Comparison of ENCODE assay signal across 8 mouse cellular contexts in genomic region chr10:12922077-12922573, GRCm38 (mm10). TPM values are rescaled to one million over a fixed set of nuclear protein-coding genes. Genes with fewer than 3 reads are reported as not detected.
DNase-seq lines count a peak whose midpoint lies in the region; ATAC-seq and TF ChIP-seq lines count a peak whose summit lies in the region.

No protein-coding gene starts in this region.

- intact Hi-C loops in left cerebral cortex, postnatal 14 days (cut with DNase I), result loop anchor here (5.0 kb wide), 1 partner anchor 75 kb away; no protein-coding TSS in a partner anchor

- H3K4me3 ChIP-seq in lung, adult 2 months (replicated peaks; ENCODE audit: extremely low read depth, low read depth, low read length), result peak overlapping the region; percentile 79
- H3K4me3 ChIP-seq in embryonic facial prominence, embryonic 15.5 days (replicated peaks), result peak overlapping the region; percentile 73
- H3K4me3 ChIP-seq in limb, embryonic 10.5 days, result peak overlapping the region; percentile 73
- H3K4me3 ChIP-seq in neural tube, embryonic 13.5 days, result peak overlapping the region; percentile 72

- H3K27me3 ChIP-seq in embryonic facial prominence, embryonic 15.5 days, result no peaks in the 10 kb centered on the region
- no peaks in the 10 kb centered on the region for H3K27me3 ChIP-seq in limb, embryonic 10.5 days (ENCODE audit: low read depth, poor library complexity, severe bottlenecking)
- no peaks in the 10 kb centered on the region for H3K27me3 ChIP-seq in neural tube, embryonic 13.5 days

- 3% methylated on average over 13 of the region's 13 CpGs for WGBS in lung, adult 2 months
- 1% methylated on average over 13 of the region's 13 CpGs for WGBS in embryonic facial prominence, embryonic 15.5 days
- 4% methylated on average over 13 of the region's 13 CpGs for WGBS in limb, embryonic 10.5 days
- 3% methylated on average over 13 of the region's 13 CpGs for WGBS in neural tube, embryonic 13.5 days

- H3K4me2 ChIP-seq in embryonic facial prominence, embryonic 15.5 days (replicated peaks), result peak overlapping the region; percentile 60
- peak overlapping the region; percentile 64 for H3K4me2 ChIP-seq in neural tube, embryonic 13.5 days

- no peak for DNase-seq in lung, adult 2 months
- DNase-seq in lung, postnatal 36 days, result no peak
- no peak for DNase-seq in limb, embryonic 10.5 days (ENCODE audit: low spot score)
- no peak for DNase-seq in left cerebral cortex, postnatal 14 days (ENCODE audit: low spot score in 2 of 2)
- DNase-seq in natural killer cell, adult 2 months (ENCODE audit: low spot score in 2 of 2), result no peak
- DNase-seq in thymus, postnatal 4 days, result no peak

- no peaks in the 10 kb centered on the region; the same call in 1 of the 2 replicates for H3K4me1 ChIP-seq in lung, adult 2 months (ENCODE audit: control insufficient read depth, insufficient read depth, low read length)
- H3K4me1 ChIP-seq in embryonic facial prominence, embryonic 15.5 days, result peaks cover 7% of the 10 kb centered on the region
- H3K4me1 ChIP-seq in limb, embryonic 10.5 days, result peaks cover 11% of the 10 kb centered on the region
- peaks cover 8% of the 10 kb centered on the region for H3K4me1 ChIP-seq in neural tube, embryonic 13.5 days (replicated peaks)

- no peaks in the 10 kb centered on the region for H3K36me3 ChIP-seq in embryonic facial prominence, embryonic 15.5 days
- H3K36me3 ChIP-seq in limb, embryonic 10.5 days, result no peaks in the 10 kb centered on the region
- no peaks in the 10 kb centered on the region for H3K36me3 ChIP-seq in neural tube, embryonic 13.5 days

- H3K9me3 ChIP-seq in embryonic facial prominence, embryonic 15.5 days (replicated peaks), result no peaks in the 10 kb centered on the region
- 0 out of 2 replicates have a peak, but pooled peaks cover 3% of the 10 kb centered on the region for H3K9me3 ChIP-seq in limb, embryonic 10.5 days (replicated peaks)
- H3K9me3 ChIP-seq in neural tube, embryonic 13.5 days, result no peaks in the 10 kb centered on the region

- peak overlapping the region; percentile 62; the same call in 1 of the 2 replicates for H3K9ac ChIP-seq in embryonic facial prominence, embryonic 15.5 days
- H3K9ac ChIP-seq in neural tube, embryonic 13.5 days, result peak overlapping the region; percentile 71

- 0 out of 2 replicates have a peak, but pooled peaks have one; percentile 27 for ATAC-seq in embryonic facial prominence, embryonic 15.5 days (ENCODE audit: insufficient number of reproducible peaks, low FRiP score, low TSS enrichment, low read depth)
- ATAC-seq in neural tube, embryonic 13.5 days (ENCODE audit: low read depth), result peak; percentile 58

- no peak for TF ChIP-seq CTCF in lung, adult 2 months (IDR thresholded peaks at IDR 0.05; ENCODE audit: insufficient read depth, low read length)

- no peak for TF ChIP-seq POLR2A in lung, adult 2 months (IDR thresholded peaks at IDR 0.05; ENCODE audit: borderline replicate concordance, extremely low read depth, low read depth, low read length)

- peak overlapping the region; percentile 95 for H3K27ac ChIP-seq in embryonic facial prominence, embryonic 15.5 days (replicated peaks)
- H3K27ac ChIP-seq in limb, embryonic 10.5 days, result peak overlapping the region; percentile 90
- peak overlapping the region; percentile 86; the same call in 1 of the 2 replicates for H3K27ac ChIP-seq in neural tube, embryonic 13.5 days (replicated peaks)

RNA-seq across cellular contexts. Expression of gene Stx11, which starts 42.0 kb away (rescaled TPM):
- polyA plus RNA-seq in lung, adult 2 months (2012; rRNA removed), result 16.0 and 17.1 TPM in 2 replicates
- polyA plus RNA-seq in embryonic facial prominence, embryonic 15.5 days (2015; fragmentation: Nextera tagmentation; extraction: Ambion mirVana), result 5.6 and 6.8 TPM in 2 replicates
- 0.92 and 1.2 TPM in 2 replicates for polyA plus RNA-seq in limb, embryonic 10.5 days (2016; fragmentation: Nextera tagmentation; extraction: Ambion mirVana)
- 4.1 and 4.4 TPM in 2 replicates for polyA plus RNA-seq in neural tube, embryonic 13.5 days (2015; fragmentation: Nextera tagmentation; extraction: Ambion mirVana)
- total RNA-seq in left cerebral cortex, postnatal 14 days (2021), result under 1 TPM; 0.21 to 0.35 TPM

RNA-seq across cellular contexts. Expression of gene Utrn, which starts 53.0 kb away (rescaled TPM):
- polyA plus RNA-seq in lung, adult 2 months (2012; rRNA removed), result 47.7 and 59.1 TPM in 2 replicates
- polyA plus RNA-seq in embryonic facial prominence, embryonic 15.5 days (2015; fragmentation: Nextera tagmentation; extraction: Ambion mirVana), result 89.8 and 93.2 TPM in 2 replicates
- 40.2 and 49.0 TPM in 2 replicates for polyA plus RNA-seq in limb, embryonic 10.5 days (2016; fragmentation: Nextera tagmentation; extraction: Ambion mirVana)
- 34.3 and 34.6 TPM in 2 replicates for polyA plus RNA-seq in neural tube, embryonic 13.5 days (2015; fragmentation: Nextera tagmentation; extraction: Ambion mirVana)
- 10 to 100 TPM; 47.9 to 50.3 TPM for total RNA-seq in left cerebral cortex, postnatal 14 days (2021)
